Mouse (Mus musculus) spleen, postnatal 10 days (tissue): Measurements from ENCODE around the gene 2010111I01Rik.
"Not testable (repeated sequence)": the region's sequence is repeated elsewhere in the genome, so short reads cannot be mapped to it uniquely, and the experiment has no call there.

Source experiments
- DNase-seq, 2 experiments: peaks; one replicate each; pipeline ENCODE4 v3.0.0; 2021 to 2022; ENCODE audit warnings: low spot score in 2 of 2

Gene 2010111I01Rik

GRCm38 (mm10) chr13:62955997-62956396 lies 8.7 kb upstream of the 2010111I01Rik start:
- DNase-seq: no peak

GRCm38 (mm10) chr13:62956776-62957175 lies 7.9 kb upstream of the 2010111I01Rik start:
- DNase-seq: no peak

GRCm38 (mm10) chr13:62963358-62963757 lies 1.3 kb upstream of the 2010111I01Rik start:
- no peak for DNase-seq

GRCm38 (mm10) chr13:62968223-62968622 lies 3.5 kb downstream of the 2010111I01Rik start:
- no peak for DNase-seq

- DNase-seq: no peak
These were observed 6.0 kb downstream of the 2010111I01Rik start for GRCm38 (mm10) chr13:62970515-62971269.

GRCm38 (mm10) chr13:62972403-62972802 lies 7.7 kb downstream of the 2010111I01Rik start:
- DNase-seq: no peak

GRCm38 (mm10) chr13:62973111-62973510 lies 8.4 kb downstream of the 2010111I01Rik start:
- no peak for DNase-seq

GRCm38 (mm10) chr13:62978104-62978503 lies 13.4 kb downstream of the 2010111I01Rik start:
- DNase-seq: no peak

- DNase-seq: no peak
These were observed 14.1 kb downstream of the 2010111I01Rik start for GRCm38 (mm10) chr13:62978784-62979183.

- DNase-seq: no peak
These were observed 14.5 kb downstream of the 2010111I01Rik start for GRCm38 (mm10) chr13:62979215-62979614.

- DNase-seq: no peak
These were observed 15.4 kb downstream of the 2010111I01Rik start for GRCm38 (mm10) chr13:62980131-62980530.

GRCm38 (mm10) chr13:62984485-62984884 lies 19.8 kb downstream of the 2010111I01Rik start:
- no peak for DNase-seq

- no peak for DNase-seq
These were observed 25.3 kb downstream of the 2010111I01Rik start for GRCm38 (mm10) chr13:62989891-62990490.

- no peak for DNase-seq
These were observed 29.1 kb downstream of the 2010111I01Rik start for GRCm38 (mm10) chr13:62993543-62994477.

GRCm38 (mm10) chr13:62996767-62997166 lies 32.1 kb downstream of the 2010111I01Rik start:
- no peak for DNase-seq

- not testable (repeated sequence) for DNase-seq
These were observed 42.8 kb downstream of the 2010111I01Rik start for GRCm38 (mm10) chr13:63007491-63007890.

- no peak for DNase-seq
These were observed 45.8 kb downstream of the 2010111I01Rik start for GRCm38 (mm10) chr13:63010345-63011090.

- no peak for DNase-seq
These were observed 49.7 kb downstream of the 2010111I01Rik start for GRCm38 (mm10) chr13:63014353-63014752.

- no peak for DNase-seq
These were observed 50.7 kb downstream of the 2010111I01Rik start for GRCm38 (mm10) chr13:63015362-63015761.

- DNase-seq: no peak
These were observed 51.4 kb downstream of the 2010111I01Rik start for GRCm38 (mm10) chr13:63016056-63016455.
